Mouse (Mus musculus) kidney, adult 2 months (tissue): ENCODE results near the gene Gtf2h5.

Experiments
- CTCF ChIP-seq: fragments of 200-500 bp; conservative IDR thresholded peaks from 2 replicates; pipeline ENCODE4 v1.5.1; 2011; ENCODE audit warnings: low read depth, mild to moderate bottlenecking, control low read depth, low read length, moderate library complexity, mixed read lengths; ENCODE audit not compliant: insufficient read depth, insufficient read length
- POLR2A ChIP-seq: fragments of 200-500 bp; IDR thresholded peaks from one replicate; pipeline ENCODE4 v1.6.1; 2011; ENCODE audit warnings: low read depth, low read length, control low read depth

DNA sequence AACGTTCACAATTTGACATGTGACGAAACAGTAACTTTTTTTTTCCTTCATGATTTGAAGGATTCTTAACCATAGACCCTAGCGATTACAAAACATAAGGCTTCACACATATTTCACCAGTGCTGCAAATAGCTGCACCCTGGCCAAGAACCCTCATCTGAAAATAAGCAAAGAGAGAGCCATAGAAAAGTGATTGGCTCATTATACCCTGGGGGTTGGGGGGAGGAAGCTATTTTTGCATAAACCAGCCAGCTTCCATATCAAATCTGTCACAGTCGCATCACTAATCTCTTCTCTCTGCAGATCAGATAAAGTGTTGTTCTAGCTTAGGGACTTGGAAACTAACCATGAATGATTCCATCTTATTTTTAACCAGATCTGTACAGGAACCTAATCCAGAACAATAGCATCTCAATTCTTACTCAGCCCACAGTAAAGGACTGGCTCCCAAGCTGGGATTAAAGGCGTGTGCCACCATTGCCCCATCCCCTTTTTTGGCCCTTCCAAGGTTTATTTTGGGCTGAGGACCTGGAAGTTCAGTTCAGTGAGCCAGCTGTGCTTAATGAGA lies 3.8 kb downstream of the Gtf2h5 start:
- TF ChIP-seq CTCF, result no peak
- no peak for TF ChIP-seq POLR2A
